Mouse (Mus musculus): ENCODE measurements at regions not wholly inside any gene's neighbourhood (a gene's known extent, or its start where the extent isn't known, plus 50 kb on each side); places are given as distances from the start of the nearest gene placed in this dataset.

DNA sequence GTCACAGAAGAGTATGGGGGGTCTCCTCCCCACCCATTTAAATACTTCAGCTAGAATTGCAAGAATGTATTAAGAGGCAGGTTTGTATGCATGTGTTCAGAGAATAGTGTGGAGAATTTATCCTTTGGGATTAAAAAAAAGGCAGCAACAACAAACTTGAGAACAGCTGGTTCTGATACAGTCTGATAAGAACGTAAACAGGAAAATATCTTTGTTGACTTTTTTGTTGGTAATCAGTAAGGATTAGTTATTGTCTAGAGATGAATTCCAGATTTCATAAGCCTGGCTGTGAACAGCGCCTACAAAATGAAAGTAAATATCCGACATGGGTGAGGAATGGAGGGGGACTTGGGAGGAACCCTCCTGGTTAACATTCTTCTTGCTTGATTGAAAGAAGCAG is 328.8 kb downstream of the Mtx2 start:
- in situ Hi-C loops (cut with MboI; ENCODE audit: low pct_unique_long_range_greater_than_20kb in 1 of 2, low sequenced_read_pairs in 2 of 2, unreplicated experiment in 1 of 2): no loop called here

- in situ Hi-C loops (cut with MboI; ENCODE audit: low pct_unique_long_range_greater_than_20kb in 1 of 2, low sequenced_read_pairs in 2 of 2, unreplicated experiment in 1 of 2): no loop called here
These were observed 333.0 kb downstream of the Mtx2 start for GRCm38 (mm10) chr2:75158581-75158980.

GRCm38 (mm10) chr2:75161075-75161474 is 335.5 kb downstream of the Mtx2 start:
- in situ Hi-C loops (cut with MboI; ENCODE audit: low pct_unique_long_range_greater_than_20kb in 1 of 2, low sequenced_read_pairs in 2 of 2, unreplicated experiment in 1 of 2): no loop called here

DNA sequence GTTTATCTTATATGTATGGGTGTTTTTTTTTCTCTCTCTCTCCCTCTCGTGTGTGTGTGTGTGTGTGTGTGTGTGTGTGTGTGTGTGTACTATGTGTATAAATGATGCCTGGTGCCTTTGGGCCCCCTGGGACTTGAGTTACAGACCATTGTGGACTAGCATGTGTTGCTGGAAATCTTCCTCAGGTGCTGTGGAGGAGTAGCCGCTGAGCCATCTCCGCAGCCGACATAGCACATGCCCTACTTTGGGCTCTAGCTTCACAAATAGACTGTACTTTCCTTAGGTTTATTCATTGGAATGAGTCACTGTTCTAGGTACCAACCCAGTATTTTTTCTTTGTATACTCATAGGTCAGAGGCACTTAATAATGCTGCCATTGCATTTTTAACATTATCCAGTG is 339.4 kb downstream of the Mtx2 start:
- in situ Hi-C loops (cut with MboI; ENCODE audit: low pct_unique_long_range_greater_than_20kb in 1 of 2, low sequenced_read_pairs in 2 of 2, unreplicated experiment in 1 of 2): no loop called here

- in situ Hi-C loops (cut with MboI; ENCODE audit: low pct_unique_long_range_greater_than_20kb in 1 of 2, low sequenced_read_pairs in 2 of 2, unreplicated experiment in 1 of 2): no loop called here
These were observed 350.7 kb downstream of the Mtx2 start for GRCm38 (mm10) chr2:75176267-75176666.

GRCm38 (mm10) chr2:75183293-75183692 is 357.7 kb downstream of the Mtx2 start:
- in situ Hi-C loops (cut with MboI; ENCODE audit: low pct_unique_long_range_greater_than_20kb in 1 of 2, low sequenced_read_pairs in 2 of 2, unreplicated experiment in 1 of 2): no loop called here

DNA sequence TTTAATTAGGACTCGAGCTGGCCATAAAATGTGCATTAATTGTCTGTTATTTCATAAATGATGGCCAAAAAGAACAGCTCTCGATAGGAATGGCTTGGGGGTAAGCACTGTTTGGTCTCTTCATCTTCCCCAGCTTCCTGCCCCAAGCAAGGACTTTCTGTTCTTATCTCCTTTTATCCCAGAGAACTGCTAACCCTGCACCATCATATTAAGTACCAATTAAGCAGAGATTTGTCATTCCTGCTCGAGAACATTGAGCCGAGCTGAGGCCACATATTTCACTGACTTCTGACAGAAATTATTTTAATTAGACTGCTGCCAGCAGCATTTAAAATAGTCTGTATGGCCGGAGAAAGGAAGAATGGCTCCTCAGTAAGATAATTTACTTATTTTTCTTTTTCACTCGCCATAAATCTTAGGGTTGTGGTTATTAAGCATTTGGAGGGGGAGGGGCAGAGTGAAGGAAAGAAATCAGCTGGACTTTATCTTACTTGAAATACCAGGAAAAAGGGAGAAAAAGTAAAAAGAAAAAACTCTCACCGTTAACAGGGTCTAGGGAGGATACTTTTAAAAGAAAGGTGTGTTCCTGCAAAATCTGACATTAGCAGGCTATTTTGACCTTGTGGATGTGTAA is 377.1 kb downstream of the Mtx2 start:
- in situ Hi-C loops (cut with MboI; ENCODE audit: low pct_unique_long_range_greater_than_20kb in 1 of 2, low sequenced_read_pairs in 2 of 2, unreplicated experiment in 1 of 2): no loop called here

DNA sequence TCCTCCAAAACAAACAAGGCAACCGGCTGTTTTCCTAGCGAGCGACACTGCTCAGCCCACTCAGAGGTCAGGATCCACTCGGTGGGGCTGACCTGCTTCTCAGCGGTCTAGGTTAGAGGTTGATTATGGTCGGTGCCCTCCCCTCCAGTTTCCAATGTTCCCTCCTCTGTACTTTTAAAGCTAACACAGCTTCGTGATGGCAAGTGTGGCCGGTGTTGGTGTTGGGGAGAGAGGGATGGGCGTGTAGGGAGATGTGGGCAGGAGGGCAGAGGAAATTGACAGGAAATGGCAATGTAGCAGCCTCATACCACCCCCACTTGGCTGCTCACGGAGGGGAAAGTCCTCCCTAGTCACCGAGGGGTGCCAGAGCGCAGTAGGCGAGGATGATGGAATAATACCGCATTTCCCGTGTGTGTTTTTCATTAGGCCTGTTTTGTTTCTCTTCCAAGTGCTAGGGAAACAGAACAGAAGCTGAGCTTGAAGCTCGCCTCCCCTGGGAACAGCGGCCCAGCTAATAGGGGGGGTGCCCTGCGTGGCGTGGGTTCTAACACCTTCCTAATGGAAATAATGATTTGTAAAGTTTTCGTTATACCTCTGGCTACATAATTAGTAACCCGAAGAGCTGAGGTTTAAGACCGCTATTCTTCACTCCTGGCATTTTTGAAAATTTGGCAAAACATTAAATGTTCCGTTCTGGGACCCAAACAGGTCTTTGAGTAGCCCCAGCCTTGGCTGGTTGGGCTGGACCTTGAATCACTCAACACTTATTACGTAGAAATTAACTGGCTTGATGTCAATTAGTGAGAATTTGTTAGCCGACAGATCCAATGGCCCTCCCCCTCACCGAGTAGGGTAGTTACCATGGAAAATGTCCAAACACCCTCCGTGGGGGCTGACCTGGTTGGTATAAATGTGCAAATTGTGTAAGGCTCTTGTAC is 383.5 kb downstream of the Mtx2 start:
- in situ Hi-C loops (cut with MboI; ENCODE audit: low pct_unique_long_range_greater_than_20kb in 1 of 2, low sequenced_read_pairs in 2 of 2, unreplicated experiment in 1 of 2): no loop called here

DNA sequence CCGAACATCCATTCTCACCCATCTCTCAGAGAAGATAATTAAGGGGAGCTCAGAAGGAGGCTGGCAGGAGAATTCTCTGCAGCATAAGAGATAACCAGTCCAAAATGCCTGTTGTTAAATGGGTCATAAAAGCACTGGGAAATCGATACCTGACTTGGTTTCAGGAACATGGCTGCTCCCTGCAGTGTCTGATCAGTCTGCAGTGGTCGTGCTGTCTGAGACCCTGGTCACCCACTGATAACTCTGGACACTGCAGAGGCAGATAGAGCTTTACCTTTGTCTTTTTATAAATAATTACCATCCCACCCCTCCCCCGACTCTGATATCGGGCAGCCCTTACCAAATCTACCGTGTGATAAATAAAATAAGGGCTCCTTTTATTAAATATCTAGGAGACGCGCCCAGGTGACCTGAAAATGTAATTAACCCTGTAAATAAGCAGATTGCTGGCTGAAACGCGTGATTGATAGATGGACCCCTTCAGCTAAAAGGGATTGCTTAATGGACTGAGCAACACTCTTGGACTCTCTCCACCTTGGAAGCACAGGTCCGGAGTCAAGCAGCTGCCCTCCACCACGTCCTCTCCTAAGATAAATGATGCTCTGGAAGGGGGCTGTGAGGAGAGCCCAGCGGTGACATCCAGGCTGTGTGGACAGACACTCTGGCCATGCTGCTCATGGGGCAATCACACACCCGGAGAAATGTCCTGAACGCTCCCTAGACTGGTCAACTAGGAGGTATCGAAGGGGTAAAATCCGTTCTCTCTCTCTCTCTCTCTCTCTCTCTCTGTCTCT is 384.4 kb downstream of the Mtx2 start:
- in situ Hi-C loops (cut with MboI; ENCODE audit: low pct_unique_long_range_greater_than_20kb in 1 of 2, low sequenced_read_pairs in 2 of 2, unreplicated experiment in 1 of 2): no loop called here

DNA sequence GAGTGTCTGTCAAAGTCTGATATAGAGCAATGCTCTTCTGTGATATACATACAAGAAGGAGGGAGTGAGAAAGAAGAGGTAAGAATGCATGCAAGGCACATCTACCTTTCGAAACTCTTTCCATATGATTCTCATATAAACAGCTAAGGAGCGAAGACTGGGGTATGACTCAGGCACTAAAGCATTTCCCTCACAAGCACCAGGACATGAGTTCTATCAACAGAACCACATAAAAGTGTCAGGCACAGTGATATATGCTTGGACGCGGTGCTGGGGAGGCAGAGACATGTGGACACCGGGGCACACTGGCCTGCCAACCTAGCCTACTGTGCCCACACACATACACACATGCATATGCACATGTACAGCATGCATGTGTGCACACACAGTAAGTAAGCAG is 391.3 kb downstream of the Mtx2 start:
- in situ Hi-C loops (cut with MboI; ENCODE audit: low pct_unique_long_range_greater_than_20kb in 1 of 2, low sequenced_read_pairs in 2 of 2, unreplicated experiment in 1 of 2): no loop called here

DNA sequence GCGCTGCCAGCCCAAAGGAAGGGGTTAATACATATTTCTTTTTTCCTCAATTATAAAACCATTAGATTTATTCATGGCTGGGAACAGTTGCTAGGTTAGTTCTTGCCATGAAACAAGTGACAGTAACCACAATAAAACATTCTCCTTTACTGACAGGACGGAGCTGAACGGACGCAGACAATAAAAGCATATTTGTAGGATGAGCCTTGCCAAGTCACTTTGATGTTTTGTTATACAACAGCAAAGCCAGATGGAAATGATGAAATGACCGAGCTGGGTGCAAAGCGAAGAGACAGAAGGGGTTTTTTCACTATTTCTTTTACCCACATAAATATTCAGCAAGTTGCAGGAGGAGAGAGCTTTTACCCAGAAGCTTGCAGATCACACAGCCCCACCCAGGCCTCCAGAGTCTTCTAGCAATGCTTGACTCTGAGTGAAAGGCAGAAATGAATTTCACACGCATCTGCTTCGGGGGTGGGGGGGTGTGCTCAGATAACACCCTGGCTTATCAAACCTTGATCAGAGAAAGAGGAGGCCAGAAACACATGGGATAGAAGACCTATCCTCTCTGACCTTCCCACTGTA is 395.3 kb downstream of the Mtx2 start:
- in situ Hi-C loops (cut with MboI; ENCODE audit: low pct_unique_long_range_greater_than_20kb in 1 of 2, low sequenced_read_pairs in 2 of 2, unreplicated experiment in 1 of 2): no loop called here

- in situ Hi-C loops (cut with MboI; ENCODE audit: low pct_unique_long_range_greater_than_20kb in 1 of 2, low sequenced_read_pairs in 2 of 2, unreplicated experiment in 1 of 2): no loop called here
These were observed 398.8 kb downstream of the Mtx2 start for GRCm38 (mm10) chr2:75224443-75224842.

DNA sequence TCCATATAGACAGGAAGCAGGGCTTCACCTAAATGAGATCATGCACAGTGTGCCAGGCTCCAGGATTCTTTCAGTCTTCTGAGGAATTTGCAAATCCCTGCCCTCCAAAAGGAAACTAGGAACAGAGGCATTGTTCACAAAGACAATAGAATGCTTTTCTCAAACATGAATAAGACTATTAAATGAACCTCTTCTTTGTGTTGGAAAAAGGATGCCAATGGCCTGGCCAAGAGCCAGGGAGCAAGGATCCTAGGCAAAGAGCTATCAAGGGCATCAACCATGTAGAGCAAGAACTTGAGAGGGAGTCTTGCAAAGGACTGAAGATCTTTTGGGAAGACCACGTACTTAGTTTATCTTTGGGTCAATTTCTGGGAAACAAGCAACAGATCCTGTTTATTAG is 415.4 kb downstream of the Mtx2 start:
- in situ Hi-C loops (cut with MboI; ENCODE audit: low pct_unique_long_range_greater_than_20kb in 1 of 2, low sequenced_read_pairs in 2 of 2, unreplicated experiment in 1 of 2): no loop called here

DNA sequence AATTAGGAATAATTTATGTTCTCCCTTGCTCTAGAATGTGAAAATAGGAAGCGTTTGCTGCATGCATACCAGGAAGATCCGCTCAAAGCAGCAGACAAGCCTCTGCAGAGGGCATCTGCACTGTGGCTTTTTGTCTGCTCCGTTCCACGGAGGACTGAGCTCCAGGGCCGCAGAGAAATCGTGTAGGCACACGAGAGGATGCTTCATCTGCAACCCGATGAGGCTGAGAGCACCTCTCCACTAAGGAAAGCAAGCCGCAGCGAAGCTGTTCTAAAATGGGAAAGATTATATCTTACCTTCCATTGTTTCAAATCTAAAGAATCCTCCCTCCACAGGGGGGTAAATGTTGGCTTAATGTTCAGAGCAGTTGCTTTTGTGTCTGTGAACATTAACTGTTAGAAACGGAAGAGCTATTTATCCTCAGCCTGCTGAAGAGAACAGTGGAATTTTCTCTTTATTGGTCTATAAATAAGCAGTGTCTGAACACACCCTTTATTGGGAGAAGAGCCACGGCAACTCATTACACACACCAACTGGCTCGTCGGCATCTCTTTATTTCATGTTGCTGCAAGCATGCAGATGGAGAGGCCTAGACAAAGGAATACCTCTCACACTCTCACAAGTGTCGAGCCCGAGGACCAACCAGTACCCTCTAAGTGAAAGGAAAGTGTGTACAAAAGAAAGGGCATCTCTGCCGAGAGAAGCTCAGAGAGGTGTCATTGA is 414.6 kb upstream of the Hnrnpa3 start:
- in situ Hi-C loops (cut with MboI; ENCODE audit: low pct_unique_long_range_greater_than_20kb in 1 of 2, low sequenced_read_pairs in 2 of 2, unreplicated experiment in 1 of 2): no loop called here

GRCm38 (mm10) chr2:75245256-75245655 is 413.8 kb upstream of the Hnrnpa3 start:
- in situ Hi-C loops (cut with MboI; ENCODE audit: low pct_unique_long_range_greater_than_20kb in 1 of 2, low sequenced_read_pairs in 2 of 2, unreplicated experiment in 1 of 2): no loop called here

- in situ Hi-C loops (cut with MboI; ENCODE audit: low pct_unique_long_range_greater_than_20kb in 1 of 2, low sequenced_read_pairs in 2 of 2, unreplicated experiment in 1 of 2): no loop called here
These were observed 413.4 kb upstream of the Hnrnpa3 start for GRCm38 (mm10) chr2:75245662-75246061.

DNA sequence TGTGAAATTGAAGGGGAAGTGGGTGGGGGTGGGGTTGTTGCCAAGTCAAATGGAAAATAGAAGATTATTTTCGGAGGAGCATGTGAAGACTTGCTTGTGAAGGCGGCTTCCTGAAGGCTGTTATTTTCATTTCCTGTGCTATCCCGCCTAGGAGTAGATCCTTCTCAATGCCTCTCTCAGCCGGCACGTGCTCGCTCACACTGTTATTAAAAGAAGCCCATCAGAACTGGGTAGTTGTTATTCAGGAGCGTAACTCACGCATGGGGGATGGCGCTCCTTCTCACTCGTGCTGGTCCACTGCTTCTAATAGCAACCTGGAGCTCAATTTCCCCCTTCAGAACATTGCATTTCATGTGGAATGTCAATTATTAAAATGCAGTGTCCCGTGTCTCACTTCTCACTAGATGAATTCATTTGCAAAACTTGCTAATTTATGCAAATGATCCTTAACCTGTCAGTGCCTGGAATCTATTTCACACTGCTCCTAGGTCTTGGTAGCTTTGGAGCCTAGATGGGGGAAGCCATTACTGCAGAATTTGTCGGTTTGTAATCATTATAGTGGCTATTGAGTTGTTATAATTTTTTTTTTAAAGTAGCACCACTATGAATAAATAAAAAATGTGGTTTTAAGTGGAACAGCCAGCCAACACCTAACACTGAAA is 412.8 kb upstream of the Hnrnpa3 start:
- in situ Hi-C loops (cut with MboI; ENCODE audit: low pct_unique_long_range_greater_than_20kb in 1 of 2, low sequenced_read_pairs in 2 of 2, unreplicated experiment in 1 of 2): no loop called here

- in situ Hi-C loops (cut with MboI; ENCODE audit: low pct_unique_long_range_greater_than_20kb in 1 of 2, low sequenced_read_pairs in 2 of 2, unreplicated experiment in 1 of 2): no loop called here
These were observed 410.8 kb upstream of the Hnrnpa3 start for GRCm38 (mm10) chr2:75248251-75248650.
